Mouse (Mus musculus): ENCODE measurements around the gene 4932415D10Rik. TPM values are rescaled to one million over a fixed set of nuclear protein-coding genes. Genes with fewer than 3 reads are reported as not detected.

4932415D10Rik gene
- polyA plus RNA-seq, 1 experiment from 2014 or later: not detected

- no peaks in the 10 kb centered on the region for H3K4me1 ChIP-seq (replicated peaks; ENCODE audit: insufficient read depth, low read length)
- H3K9me3 ChIP-seq (replicated peaks; ENCODE audit: low read length): no peaks in the 10 kb centered on the region
- H3K36me3 ChIP-seq (ENCODE audit: insufficient read depth, low read length): no peaks in the 10 kb centered on the region
- no peak overlapping the region for H3K9ac ChIP-seq (ENCODE audit: low read depth, low read length)
- WGBS: 65% methylated on average over 2 of the region's 2 CpGs
- no peak overlapping the region for H3K4me2 ChIP-seq (ENCODE audit: low read length)
- no peak for DNase-seq (ENCODE audit: low spot score)
- TF ChIP-seq CTCF (IDR thresholded peaks at IDR 0.05; ENCODE audit: low read depth): no peak
- ATAC-seq (replicated peaks; ENCODE audit: low FRiP score, low read depth): no peak
- no peaks in the 10 kb centered on the region for H3K27me3 ChIP-seq (ENCODE audit: insufficient read depth, low read length)
- H3K4me3 ChIP-seq (replicated peaks; ENCODE audit: low read depth, low read length): no peak overlapping the region
- H3K27ac ChIP-seq: no peak overlapping the region
Observed at GRCm38 (mm10) chr10:82296440-82296839, 19.9 kb downstream of the 4932415D10Rik start.

- Histone ChIP-seq H3K9ac (ENCODE audit: low read depth, low read length) (no peak overlapping the region), H3K4me1 (replicated peaks; ENCODE audit: insufficient read depth, low read length) (no peaks in the 10 kb centered on the region), H3K4me2 (ENCODE audit: low read length) (no peak overlapping the region), H3K36me3 (ENCODE audit: insufficient read depth, low read length) (no peaks in the 10 kb centered on the region), H3K9me3 (replicated peaks; ENCODE audit: low read length) (no peaks in the 10 kb centered on the region), H3K27me3 (ENCODE audit: insufficient read depth, low read length) (no peaks in the 10 kb centered on the region), H3K27ac (no peak overlapping the region), H3K4me3 (replicated peaks; ENCODE audit: low read depth, low read length) (no peak overlapping the region)
- WGBS: 89% methylated on average over 2 of the region's 2 CpGs
- TF ChIP-seq CTCF (IDR thresholded peaks at IDR 0.05; ENCODE audit: low read depth): no peak
- ATAC-seq (replicated peaks; ENCODE audit: low FRiP score, low read depth): no peak
- no peak for DNase-seq (ENCODE audit: low spot score)
Observed at GRCm38 (mm10) chr10:82257331-82257730, 59.1 kb downstream of the 4932415D10Rik start.

- Histone ChIP-seq H3K9me3 (replicated peaks; ENCODE audit: low read length) (no peaks in the 10 kb centered on the region), H3K4me3 (replicated peaks; ENCODE audit: low read depth, low read length) (no peak overlapping the region), H3K27ac (no peak overlapping the region), H3K4me2 (ENCODE audit: low read length) (no peak overlapping the region), H3K36me3 (ENCODE audit: insufficient read depth, low read length) (no peaks in the 10 kb centered on the region), H3K9ac (ENCODE audit: low read depth, low read length) (no peak overlapping the region), H3K27me3 (ENCODE audit: insufficient read depth, low read length) (no peaks in the 10 kb centered on the region), H3K4me1 (replicated peaks; ENCODE audit: insufficient read depth, low read length) (0 out of 2 replicates have a peak, but pooled peaks cover 3% of the 10 kb centered on the region)
- no peak for TF ChIP-seq CTCF (IDR thresholded peaks at IDR 0.05; ENCODE audit: low read depth)
- DNase-seq (ENCODE audit: low spot score) (no peak), ATAC-seq (replicated peaks; ENCODE audit: low FRiP score, low read depth) (no peak)
Observed at GRCm38 (mm10) chr10:82245021-82245420, 71.4 kb downstream of the 4932415D10Rik start.

- 64% methylated on average over 5 of the region's 5 CpGs for WGBS
- DNase-seq (ENCODE audit: low spot score): no peak
Observed at GRCm38 (mm10) chr10:82241401-82241788, 75.0 kb downstream of the 4932415D10Rik start.

GRCm38 (mm10) chr10:82240742-82241400, 75.5 kb downstream of the 4932415D10Rik start, which contains the start of gene Zfp938:
Gene Zfp938, minus strand, starts transcription at chr10:82241280.
- no peaks in the 10 kb centered on the region for H3K27me3 ChIP-seq (ENCODE audit: insufficient read depth, low read length)
- H3K27ac ChIP-seq: peak within 1 kb of the TSS; percentile 67
- no peak for TF ChIP-seq CTCF (IDR thresholded peaks at IDR 0.05; ENCODE audit: low read depth)
- H3K4me3 ChIP-seq (replicated peaks; ENCODE audit: low read depth, low read length): peak within 1 kb of the TSS; percentile 55
- H3K9me3 ChIP-seq (replicated peaks; ENCODE audit: low read length): no peaks in the 10 kb centered on the region
- WGBS: 2% methylated on average over 27 of the region's 27 CpGs
- DNase-seq (ENCODE audit: low spot score) (peak; percentile 96), ATAC-seq (replicated peaks; ENCODE audit: low FRiP score, low read depth) (peak; percentile 99)
- no peaks in the 10 kb centered on the region for H3K36me3 ChIP-seq (ENCODE audit: insufficient read depth, low read length)
- H3K4me2 ChIP-seq (ENCODE audit: low read length): peak within 1 kb of the TSS; percentile 59
- H3K9ac ChIP-seq (ENCODE audit: low read depth, low read length): peak within 1 kb of the TSS; percentile 60
- 0 out of 2 replicates have a peak, but pooled peaks cover 3% of the 10 kb centered on the region for H3K4me1 ChIP-seq (replicated peaks; ENCODE audit: insufficient read depth, low read length)

More at GRCm38 (mm10) chr10:82241401-82241788, 75.0 kb downstream of the 4932415D10Rik start:
- Histone ChIP-seq H3K9ac (ENCODE audit: low read depth, low read length) (no peak overlapping the region; the same call in 1 of the 2 replicates), H3K4me2 (ENCODE audit: low read length) (peak overlapping the region; percentile 59), H3K27ac (no peak overlapping the region), H3K27me3 (ENCODE audit: insufficient read depth, low read length) (no peaks in the 10 kb centered on the region), H3K4me3 (replicated peaks; ENCODE audit: low read depth, low read length) (peak overlapping the region; percentile 55), H3K36me3 (ENCODE audit: insufficient read depth, low read length) (no peaks in the 10 kb centered on the region), H3K9me3 (replicated peaks; ENCODE audit: low read length) (no peaks in the 10 kb centered on the region), H3K4me1 (replicated peaks; ENCODE audit: insufficient read depth, low read length) (0 out of 2 replicates have a peak, but pooled peaks cover 3% of the 10 kb centered on the region)
- ATAC-seq (replicated peaks; ENCODE audit: low FRiP score, low read depth): no peak
- no peak for TF ChIP-seq CTCF (IDR thresholded peaks at IDR 0.05; ENCODE audit: low read depth)

Other genes starting within 250 kb of the 4932415D10Rik start
- 3.7 and 4.5 TPM in 2 replicates for gene BC024063, start 233.2 kb downstream of the 4932415D10Rik start, polyA plus RNA-seq (2015; fragmentation: Nextera tagmentation; extraction: Ambion mirVana)
- 5.9 and 6.4 TPM in 2 replicates for gene AU041133, start 188.6 kb downstream of the 4932415D10Rik start, polyA plus RNA-seq (2015; fragmentation: Nextera tagmentation; extraction: Ambion mirVana)
- 16.4 and 17.0 TPM in 2 replicates for gene Zfp938, start 75.3 kb downstream of the 4932415D10Rik start, polyA plus RNA-seq (2015; fragmentation: Nextera tagmentation; extraction: Ambion mirVana)
- gene Gm4924, start 37.7 kb upstream of the 4932415D10Rik start, polyA plus RNA-seq (2015; fragmentation: Nextera tagmentation; extraction: Ambion mirVana): 6.7 and 8.4 TPM in 2 replicates
- not detected in 2 replicates for gene Gm1553, start 176.0 kb upstream of the 4932415D10Rik start, polyA plus RNA-seq (2015; fragmentation: Nextera tagmentation; extraction: Ambion mirVana)

All from kidney, postnatal 0 days (tissue).